Mouse (Mus musculus) urinary bladder, adult 18-20 months (tissue): ENCODE measurements around the gene Rps6ka2.
"Not testable (repeated sequence)": the region's sequence is repeated elsewhere in the genome, so short reads cannot be mapped to it uniquely, and the experiment has no call there.

Experiments used
- DNase-seq, 2 experiments: peaks; one replicate each; pipeline ENCODE4 v3.0.0; 2022; ENCODE audit warnings: low spot score in 2 of 2, mixed read lengths in 2 of 2

Gene Rps6ka2

DNA sequence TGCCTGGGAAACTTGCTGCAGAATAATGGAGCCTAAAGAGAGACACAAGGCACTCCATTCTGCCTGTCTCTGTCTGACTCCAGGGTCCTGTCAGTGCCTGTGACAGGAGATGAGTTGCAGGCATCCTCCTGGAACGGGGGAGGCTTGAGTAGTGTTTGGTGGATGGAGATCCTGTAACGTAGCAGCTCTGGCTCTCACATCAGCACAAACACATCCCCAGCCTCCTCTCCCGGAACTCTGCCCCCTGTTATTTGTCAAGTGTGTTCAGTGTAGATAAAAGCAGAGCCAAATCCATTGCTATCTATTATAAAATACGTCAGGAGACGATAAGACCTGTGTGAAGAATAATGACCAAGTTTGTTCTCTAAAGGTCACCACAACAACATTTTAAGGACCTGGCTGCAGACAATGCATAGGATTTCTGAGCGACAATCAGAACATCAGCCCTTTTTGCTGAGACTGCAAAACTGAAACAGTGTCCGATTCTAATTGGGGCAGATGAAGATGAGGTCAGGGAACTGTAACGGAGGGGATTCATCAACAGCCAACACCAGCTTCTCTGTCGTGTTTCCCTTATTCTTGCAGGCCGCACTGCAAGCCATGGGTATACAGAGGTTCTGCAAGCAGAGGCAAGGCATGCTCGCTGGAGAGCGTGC is 99.4 kb downstream of the Rps6ka2 start:
- no peak for DNase-seq

DNA sequence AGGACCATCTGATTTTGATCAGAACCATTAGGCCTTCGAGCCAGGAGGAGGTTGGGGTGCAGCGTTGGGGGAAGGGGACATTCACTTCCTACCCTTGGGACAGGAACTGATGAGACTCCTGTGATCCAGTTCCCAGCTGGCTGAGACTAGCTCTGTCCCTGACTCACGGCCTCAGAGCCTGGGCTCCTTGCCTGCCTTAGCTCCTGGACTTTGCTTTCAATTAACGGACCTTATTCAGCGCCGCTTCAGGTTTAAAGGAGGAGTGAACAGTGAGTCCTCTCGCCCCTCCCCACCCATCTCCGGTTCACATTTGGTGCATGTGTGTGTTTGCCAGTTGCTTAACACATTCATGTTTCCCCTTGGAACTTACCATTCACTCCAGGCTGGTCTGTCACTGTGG is 100.6 kb downstream of the Rps6ka2 start:
- no peak for DNase-seq

DNA sequence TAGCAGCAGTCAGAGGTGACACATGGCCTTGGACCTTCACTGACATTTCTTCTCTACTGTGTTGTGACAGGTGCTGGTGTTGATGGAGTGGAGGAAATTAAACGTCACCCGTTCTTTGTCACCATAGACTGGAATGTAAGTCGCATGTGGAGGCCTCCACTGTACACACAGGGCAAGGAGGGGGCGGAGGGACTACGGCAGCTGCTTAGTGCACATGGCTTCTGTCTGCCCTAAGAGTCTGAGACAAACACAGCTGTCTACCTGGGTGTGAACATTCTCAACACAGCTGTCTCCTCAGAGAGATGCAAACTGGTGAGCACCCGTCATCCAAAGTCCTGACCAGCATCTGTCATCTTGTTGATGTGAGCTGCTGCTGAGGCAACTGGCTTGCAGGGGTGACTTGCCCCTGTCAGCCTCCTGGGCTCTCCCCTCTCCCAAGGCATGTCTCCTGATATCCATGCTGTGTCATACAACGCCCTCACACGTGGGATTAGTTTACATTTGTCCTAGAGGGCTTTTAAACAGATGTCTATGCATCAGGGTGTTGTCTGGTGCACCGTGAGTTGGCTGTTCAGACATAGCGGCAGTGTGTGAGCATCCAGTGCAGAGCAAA is 101.7 kb downstream of the Rps6ka2 start:
- DNase-seq, result no peak

DNA sequence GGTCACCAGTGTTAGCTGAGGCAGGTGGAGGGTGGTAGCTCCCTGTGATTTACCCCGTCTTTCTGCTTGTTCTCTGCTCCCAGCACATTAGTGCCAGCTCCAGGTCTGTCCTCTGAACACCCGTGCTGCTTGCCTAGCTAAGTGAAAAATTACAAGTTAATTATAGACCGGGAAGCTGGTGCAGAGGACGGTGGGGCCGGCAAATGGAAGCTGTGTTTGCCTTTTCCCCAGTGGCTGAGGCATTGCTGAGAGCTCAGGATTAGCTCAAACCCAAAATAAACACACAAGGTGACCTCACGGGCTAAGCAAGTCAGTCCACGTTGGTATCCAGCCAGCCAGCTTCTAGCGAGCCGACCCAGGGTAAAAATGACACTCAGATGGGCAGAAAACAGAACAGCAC is 103.1 kb downstream of the Rps6ka2 start:
- DNase-seq, result peak in 1 of 2 experiments; percentile 9

DNA sequence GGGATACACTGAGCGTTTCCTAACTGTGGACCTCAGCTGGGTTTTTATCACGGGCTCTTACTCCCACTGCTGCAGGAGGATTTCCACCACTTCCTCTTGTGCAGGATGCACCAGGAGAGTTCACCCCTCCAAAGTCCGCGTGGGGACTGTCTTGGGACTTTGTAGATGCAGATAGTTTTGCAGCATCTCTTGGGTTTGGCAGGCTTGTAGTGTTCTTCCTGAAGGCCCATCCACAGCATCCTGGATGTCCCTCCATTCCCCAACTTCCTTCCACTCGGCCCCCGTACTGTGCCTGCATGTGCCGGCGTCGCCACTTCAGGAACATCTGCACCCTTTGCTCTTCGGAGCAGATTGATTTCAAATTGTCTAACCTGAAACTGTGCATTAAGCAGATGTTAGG is 103.9 kb downstream of the Rps6ka2 start:
- no peak for DNase-seq

DNA sequence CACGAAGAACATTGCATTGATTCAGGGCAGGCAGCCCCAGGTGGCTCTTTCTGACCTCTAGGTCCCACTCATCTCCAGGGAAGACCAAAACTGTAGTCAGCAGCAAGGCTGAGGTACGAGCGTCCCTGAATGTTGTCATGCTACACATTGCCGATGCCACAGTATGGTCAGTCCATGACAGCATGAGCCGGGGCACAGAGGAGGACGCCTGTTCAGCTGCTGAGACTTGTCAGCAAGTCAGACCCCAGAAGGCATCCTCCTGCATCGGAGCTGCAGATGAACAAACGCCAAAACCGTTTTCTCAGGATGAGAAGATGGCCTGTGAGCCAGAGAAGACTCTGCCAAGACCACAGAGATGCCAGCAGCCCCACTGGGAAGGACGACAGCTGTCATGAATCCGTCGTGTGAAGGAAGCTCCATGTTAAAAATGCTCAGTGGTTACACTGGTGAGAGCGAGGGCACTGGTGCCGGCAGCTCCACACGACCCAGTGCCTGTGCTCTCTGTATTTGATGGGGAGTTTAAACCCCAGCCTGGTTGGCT is 108.9 kb downstream of the Rps6ka2 start:
- DNase-seq, result no peak

DNA sequence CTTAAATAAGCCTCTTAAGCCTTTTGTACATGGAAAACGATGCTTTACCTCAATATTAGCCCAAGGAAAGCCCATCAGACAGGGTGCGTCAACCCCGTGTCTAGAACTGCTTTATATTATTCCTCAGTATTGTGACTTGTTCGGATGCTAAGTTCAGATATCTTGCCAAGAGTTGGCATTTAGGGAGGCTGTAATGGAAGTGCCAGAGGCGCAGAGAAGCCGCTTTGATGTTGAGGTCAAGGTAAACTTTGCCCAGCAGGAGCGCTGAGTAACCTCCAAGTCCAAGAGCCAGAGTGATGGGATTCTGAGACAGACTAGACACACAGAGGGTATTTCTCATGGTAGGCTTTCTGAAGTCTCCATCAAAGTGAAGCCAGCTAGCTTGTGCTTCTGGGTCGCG is 109.3 kb downstream of the Rps6ka2 start:
- no peak for DNase-seq

DNA sequence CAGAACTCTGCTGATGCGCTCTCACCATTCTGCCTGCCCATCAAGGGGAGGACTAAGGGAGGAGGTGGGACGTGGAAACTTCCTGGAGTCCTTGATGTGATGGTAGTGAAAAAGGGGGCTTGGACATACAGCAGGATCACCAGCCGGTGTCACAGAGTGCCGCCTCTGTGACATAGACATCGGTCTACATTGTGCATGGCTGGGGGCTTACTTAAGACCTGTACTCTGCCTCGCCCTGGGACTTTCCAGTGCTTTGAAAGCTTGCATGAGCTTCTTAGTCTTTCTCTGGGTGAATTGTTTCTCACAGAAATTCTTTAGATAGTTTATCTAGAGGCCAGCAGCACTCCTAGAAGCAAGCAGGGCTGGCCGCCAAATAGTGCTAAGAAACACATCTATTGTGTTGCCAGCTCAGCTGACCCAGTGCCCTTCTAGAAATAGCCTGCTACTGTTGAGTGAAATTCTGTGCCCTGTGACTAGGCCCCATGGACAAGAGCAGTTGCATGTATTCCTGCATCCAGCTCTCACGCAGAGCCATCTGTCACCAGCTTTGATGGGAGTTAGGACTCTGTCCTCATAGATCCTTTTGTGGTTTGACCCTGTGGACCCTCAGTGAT is 114.5 kb downstream of the Rps6ka2 start:
- no peak for DNase-seq

DNA sequence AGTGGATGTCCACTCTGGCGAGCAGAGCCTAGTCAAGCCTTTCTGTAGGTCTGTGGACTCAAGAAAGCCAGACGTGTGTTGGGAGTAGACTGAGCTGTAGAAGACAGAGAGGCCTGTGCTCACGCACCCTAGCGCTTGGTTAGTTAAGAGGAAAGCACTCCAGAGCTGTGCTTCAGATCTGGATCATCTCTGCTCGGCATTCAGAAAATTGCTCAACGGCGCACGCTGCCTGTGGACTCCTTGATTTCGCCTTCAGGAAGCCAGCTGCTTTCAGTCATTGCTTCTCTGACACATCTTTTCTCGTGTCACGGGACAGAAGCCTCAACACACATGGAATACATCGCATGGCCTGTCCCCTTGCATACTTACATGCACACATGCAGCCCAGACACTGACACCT is 115.4 kb downstream of the Rps6ka2 start:
- no peak for DNase-seq

DNA sequence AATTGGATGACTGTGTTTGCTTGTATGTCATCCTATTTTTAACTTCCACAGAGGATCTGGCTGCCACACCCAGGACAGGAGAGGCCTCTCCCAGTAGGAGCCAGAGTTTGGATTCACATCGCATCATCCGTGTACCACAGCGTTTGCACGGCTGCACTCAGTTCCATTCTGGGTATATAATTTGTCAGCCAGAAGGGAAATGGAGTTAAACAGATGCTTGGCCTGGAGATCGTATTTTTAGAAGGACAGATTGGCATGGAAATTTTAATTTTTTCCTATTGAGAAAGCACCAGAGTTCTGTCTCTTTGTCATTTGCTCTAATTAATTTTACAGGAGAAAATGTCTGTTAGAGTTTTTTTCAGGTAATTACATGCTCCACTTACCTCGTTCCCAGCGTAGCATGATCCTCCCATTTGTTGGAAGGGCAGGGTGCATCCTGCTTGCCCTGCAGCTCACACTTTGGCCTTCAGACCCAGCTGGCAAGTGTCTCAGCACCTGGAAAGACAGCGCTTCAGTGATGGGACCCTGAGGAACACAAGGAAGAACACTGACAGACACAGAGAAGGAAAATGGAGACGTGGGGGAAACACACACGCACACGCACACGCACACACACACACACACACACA is 116.6 kb downstream of the Rps6ka2 start:
- no peak for DNase-seq

DNA sequence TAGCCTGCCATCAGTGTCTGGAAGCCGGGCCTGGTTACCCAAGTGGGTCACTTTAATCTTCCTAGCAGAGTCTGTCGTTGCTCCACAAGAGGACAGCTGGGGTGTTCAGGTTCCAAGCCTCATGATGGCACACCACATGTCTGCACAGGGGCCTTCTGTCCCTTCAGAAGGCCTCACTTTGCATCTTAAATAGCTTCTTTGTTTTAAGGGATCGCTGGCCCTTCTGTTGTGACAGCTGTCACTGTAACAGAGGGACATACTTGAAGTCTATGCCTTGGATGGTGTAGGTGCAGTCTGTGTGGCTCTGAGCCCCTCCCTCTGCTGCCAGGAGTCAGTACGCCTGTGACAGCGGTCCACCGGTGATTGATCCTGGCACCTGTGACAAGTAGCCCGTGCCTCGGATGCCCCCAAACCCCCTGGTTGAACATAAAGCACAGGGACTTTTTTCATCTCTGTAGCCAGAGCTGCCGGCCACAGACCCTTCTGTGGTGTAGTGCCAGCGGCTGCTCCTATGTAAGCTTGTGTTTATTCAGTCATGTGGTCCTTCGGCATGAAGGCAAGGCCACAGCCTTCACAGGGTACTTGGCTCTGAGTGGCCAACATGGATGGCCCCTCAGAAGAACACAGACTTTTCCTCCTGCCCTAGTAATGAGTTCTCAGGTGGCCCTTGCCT is 122.2 kb downstream of the Rps6ka2 start:
- DNase-seq, result no peak

DNA sequence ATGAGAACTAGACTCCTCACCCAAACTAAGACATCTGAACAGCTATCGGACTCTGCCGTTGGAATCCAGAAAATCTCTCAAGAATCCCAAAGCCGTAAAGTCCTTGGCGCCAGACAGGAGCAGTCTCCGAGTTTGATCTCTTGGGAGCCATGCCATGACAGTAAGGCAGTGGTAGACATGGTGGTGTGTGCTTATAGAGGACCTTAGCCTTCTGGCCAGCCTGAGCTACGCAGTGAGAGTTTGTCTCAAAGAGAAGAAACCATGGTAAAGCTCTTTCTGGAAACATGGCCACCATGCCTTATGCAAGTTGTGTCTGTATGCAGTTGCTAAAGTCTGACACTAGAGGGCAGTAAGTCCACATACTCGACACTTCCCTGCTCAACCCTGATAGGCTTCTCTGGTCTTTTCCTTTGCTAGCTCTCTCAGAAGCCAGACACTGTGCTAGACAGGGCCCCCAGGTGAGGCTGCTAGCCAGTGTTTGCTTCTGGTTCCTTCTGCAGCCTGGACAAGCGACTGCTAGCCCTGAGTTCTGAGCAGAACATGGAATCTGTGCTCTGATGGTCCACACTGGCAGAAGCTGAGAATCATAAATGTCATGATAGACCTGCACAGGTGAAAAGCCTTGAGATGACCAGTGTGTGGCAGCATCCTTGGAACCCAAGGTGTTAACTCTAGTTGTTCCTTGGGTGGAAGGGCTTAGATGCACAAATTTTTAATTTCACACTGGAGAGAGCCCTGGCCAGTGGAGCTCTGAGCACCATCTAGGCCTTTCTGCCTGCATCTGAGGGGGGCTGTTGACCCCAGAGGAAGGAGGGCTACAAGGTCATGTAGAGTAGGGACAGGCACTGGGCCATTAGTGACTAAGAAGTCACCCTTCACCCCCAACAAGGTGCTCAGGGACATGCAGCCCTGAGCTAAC is 136.6 kb downstream of the Rps6ka2 start:
- DNase-seq, result peak in 1 of 2 experiments; percentile 3

DNA sequence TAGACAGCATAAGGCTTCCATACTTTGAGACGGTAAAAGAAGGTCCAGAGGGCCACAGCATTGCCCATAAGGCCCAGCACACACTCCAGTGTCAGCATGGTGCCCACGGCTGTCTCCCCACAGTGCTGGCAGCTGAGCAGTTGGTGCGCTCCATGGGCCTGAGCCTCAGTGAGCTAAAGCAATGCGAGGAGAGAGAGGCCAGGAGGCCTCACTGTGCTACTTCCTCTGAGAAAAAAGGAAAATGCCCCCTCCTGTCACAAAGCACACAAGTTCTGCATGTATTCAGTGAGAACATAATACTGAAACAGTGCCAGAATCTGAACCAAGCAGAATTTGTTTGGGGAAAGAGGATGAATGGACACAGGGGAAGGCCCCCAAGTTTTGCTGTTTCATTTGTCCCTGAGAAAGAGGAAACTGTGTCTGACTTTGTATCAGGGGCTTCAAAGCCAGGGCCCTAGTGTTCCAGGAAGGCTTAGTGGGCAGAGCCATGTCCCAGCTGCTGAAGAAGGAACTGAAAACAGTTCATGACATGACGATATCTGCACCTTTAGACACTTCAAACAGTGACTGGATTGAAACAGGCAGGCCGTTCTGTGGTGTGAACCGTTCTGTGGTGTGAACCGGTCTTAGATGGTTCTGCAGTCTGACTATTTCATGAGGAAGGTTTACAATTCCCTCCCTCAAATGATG is 145.9 kb downstream of the Rps6ka2 start:
- not testable (repeated sequence) for DNase-seq

DNA sequence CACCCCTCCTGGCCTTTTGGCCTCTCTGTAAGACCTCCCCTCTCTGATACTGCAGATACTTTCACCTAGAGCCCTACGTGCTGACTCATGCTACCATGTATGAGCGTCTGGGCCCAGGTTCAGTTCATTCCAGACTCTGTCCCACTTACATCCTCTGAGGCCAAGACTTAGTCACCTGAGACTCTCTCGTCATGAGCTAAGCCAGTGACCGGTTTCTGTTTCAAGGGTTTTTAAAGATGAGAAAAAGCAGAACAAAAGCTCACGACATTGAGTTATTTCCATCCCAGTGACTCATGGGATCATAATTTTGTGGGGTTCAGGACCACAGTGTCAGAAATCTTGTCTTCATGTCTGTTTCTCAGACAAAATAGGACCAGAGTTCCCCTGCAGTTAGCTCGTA is 149.9 kb downstream of the Rps6ka2 start:
- DNase-seq, result not testable (repeated sequence)

DNA sequence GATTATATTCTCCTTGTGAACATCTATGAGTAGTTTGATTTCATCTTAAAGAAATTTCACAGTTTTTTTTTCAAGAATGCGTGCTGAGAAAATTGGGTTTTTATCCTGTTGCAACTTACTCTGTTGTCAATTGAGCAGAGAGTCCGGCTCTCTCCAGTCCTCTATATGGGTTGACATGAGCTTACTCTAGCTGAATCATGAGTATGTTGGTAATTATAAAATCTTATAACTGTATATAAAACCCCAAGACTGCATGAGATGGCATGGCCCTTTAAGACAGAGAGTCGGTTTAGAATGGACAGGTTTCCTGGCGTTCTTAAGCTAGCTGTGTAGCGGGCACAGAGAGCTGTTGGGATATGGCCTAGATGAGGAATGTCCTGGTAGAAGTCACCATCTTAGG is 154.4 kb downstream of the Rps6ka2 start, which contains the start of gene Tcp10a:
Gene Tcp10a (plus strand): TSS at position 301 of the 400 bp plus-strand sequence.
- DNase-seq, result not testable (repeated sequence)

DNA sequence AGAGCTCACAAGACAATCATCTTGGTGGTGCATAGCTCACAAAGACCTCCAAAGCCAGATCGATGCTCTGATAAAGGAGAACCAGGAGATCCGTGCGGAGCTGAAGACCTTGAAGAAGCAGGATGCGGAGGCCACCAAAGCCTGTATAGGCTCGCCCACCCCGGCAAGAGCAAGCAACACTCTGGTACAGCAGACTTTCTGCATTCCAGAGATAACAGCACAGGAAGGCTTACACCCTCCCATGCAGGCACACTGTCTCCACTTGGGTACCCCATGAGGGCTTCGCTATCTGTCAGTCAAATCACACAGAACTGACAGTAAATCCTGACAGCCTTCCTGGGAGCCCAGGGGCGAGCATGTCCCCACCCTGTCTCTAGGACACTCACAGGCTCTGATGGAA is 156.5 kb downstream of the Rps6ka2 start:
- DNase-seq, result not testable (repeated sequence)

DNA sequence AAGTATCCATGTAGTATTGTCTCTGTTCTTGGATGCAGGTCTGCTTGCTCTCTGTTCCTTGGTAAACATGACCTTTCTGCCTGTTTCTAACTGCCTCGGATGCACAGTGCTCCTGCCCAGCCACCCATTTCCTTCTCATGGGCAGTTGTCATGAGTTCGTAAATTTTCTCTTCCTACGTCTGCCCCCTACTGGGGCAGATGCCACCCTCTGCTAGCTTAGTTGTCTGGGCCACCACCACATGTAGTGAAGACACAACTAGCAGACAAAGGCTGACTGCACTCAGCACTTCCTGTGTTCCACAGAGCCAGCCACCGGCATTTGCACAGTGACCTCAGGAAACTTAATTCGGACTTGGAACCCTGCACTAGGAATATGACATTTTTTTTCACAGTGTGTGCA is 162.8 kb downstream of the Rps6ka2 start:
- DNase-seq, result not testable (repeated sequence)

DNA sequence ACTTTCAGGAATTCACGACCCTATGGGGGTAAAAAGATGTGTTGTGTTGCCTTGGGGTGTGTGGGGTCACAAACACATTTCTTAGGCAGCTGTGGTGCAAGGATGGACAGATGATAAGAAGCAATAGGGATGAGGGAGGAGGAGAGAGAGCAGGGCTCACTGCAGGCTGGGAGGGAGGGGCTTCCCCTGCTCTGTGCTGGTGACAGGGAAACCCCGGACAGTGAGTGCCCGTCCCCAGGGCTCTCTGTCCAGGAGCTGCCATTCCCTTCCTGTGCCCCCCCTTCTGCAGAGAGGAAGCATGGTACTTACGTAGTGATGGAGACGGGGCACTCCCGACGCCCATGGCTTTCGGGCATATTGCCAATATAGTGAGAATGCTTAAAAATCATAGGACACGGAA is 167.5 kb downstream of the Rps6ka2 start:
- DNase-seq, result not testable (repeated sequence)

DNA sequence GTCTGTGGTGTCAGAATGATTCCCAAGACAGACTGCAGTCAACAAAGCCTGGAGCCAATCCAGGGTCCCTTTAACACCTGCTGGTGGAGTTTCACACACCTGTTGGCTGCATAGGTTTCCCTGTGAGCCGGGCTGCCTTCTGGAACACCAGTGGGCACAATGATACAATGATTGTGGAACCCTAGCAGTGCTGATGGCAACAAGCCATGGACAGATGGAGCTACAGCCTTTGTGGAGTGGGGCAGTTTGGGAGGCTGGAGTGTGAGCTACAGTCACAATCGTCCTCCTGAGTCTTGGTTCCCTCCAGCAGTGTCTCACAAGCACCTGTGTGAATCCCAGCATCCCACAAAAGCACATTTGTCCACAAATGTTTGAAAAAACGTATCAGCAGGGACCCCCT is 178.8 kb downstream of the Rps6ka2 start:
- not testable (repeated sequence) for DNase-seq

DNA sequence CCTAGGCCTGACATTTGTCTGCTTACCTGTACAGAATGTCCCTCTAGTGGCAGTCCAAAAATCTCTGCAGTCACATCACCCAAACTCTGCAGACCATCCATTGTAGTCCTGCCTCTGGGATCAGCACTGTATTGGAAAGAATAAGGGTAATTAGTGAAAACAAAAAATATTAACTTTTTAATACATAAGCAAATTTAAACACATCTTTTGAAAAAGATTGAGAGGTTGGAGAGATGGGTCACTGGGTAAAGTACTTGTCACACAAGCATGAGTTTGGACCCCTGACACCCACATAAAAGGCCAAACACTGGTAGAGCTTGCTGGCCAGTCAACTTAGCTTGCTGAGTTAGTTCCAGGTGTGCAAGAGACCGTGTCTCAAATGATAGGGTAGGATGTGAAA is 182.7 kb downstream of the Rps6ka2 start, which contains the start of gene Ttll2:
Gene Ttll2 (minus strand): TSS at position 101 of the 400 bp plus-strand sequence.
- DNase-seq, result not testable (repeated sequence)
